Mouse (Mus musculus): ENCODE results near the gene Pdzd2. TPM values are rescaled to one million over a fixed set of nuclear protein-coding genes. Genes with fewer than 3 reads are reported as not detected.
A peak's percentile ranks its signal among the peaks of the same experiment; 100 is the strongest.

Pdzd2 gene
- polyA plus RNA-seq, 1 experiment from 2014 or later: 33.2 TPM

- H3K9ac ChIP-seq (ENCODE audit: low read length): no peak overlapping the region
- WGBS: 85% methylated on average over 3 of the region's 3 CpGs
- H3K4me2 ChIP-seq (ENCODE audit: low read depth, low read length): no peak overlapping the region
- H3K4me3 ChIP-seq (ENCODE audit: low read length): no peak overlapping the region
- peaks cover 8% of the 10 kb centered on the region for H3K4me1 ChIP-seq (replicated peaks; ENCODE audit: control insufficient read depth, insufficient read depth, low read length)
- ATAC-seq (ENCODE audit: low read depth): no peak
- no peaks in the 10 kb centered on the region for H3K9me3 ChIP-seq (ENCODE audit: control insufficient read depth, low read length)
- H3K36me3 ChIP-seq (ENCODE audit: control insufficient read depth, insufficient read depth, low read length): no peaks in the 10 kb centered on the region; the same call in 1 of the 2 replicates
- no peak overlapping the region for H3K27ac ChIP-seq (ENCODE audit: low read length)
- H3K27me3 ChIP-seq (ENCODE audit: control insufficient read depth, insufficient read depth, low read depth, low read length): no peaks in the 10 kb centered on the region
Observed at GRCm38 (mm10) chr15:12330389-12330788, 409.3 kb downstream of the Pdzd2 start.

- H3K4me3 ChIP-seq (ENCODE audit: low read length): no peak overlapping the region
- H3K4me1 ChIP-seq (replicated peaks; ENCODE audit: control insufficient read depth, insufficient read depth, low read length): peaks cover 12% of the 10 kb centered on the region
- no peaks in the 10 kb centered on the region for H3K9me3 ChIP-seq (ENCODE audit: control insufficient read depth, low read length)
- H3K36me3 ChIP-seq (ENCODE audit: control insufficient read depth, insufficient read depth, low read length): no peaks in the 10 kb centered on the region; the same call in 1 of the 2 replicates
- ATAC-seq (ENCODE audit: low read depth): no peak
- no peak overlapping the region for H3K9ac ChIP-seq (ENCODE audit: low read length)
- no peak overlapping the region for H3K27ac ChIP-seq (ENCODE audit: low read length)
- 88% methylated on average over 1 of the region's 1 CpGs for WGBS
- no peaks in the 10 kb centered on the region; the same call in 1 of the 2 replicates for H3K27me3 ChIP-seq (ENCODE audit: control insufficient read depth, insufficient read depth, low read depth, low read length)
- H3K4me2 ChIP-seq (ENCODE audit: low read depth, low read length): no peak overlapping the region
Observed at GRCm38 (mm10) chr15:12324326-12324725, 415.4 kb downstream of the Pdzd2 start.

- H3K27ac ChIP-seq (ENCODE audit: low read length): no peak overlapping the region; the same call in 1 of the 2 replicates
- H3K4me2 ChIP-seq (ENCODE audit: low read depth, low read length): peak overlapping the region; percentile 80
- no peaks in the 10 kb centered on the region; the same call in 1 of the 2 replicates for H3K27me3 ChIP-seq (ENCODE audit: control insufficient read depth, insufficient read depth, low read depth, low read length)
- no peaks in the 10 kb centered on the region; the same call in 1 of the 2 replicates for H3K36me3 ChIP-seq (ENCODE audit: control insufficient read depth, insufficient read depth, low read length)
- WGBS: 9% methylated on average over 9 of the region's 9 CpGs
- ATAC-seq (ENCODE audit: low read depth): no peak
- peak overlapping the region; percentile 99 for H3K4me3 ChIP-seq (ENCODE audit: low read length)
- peak overlapping the region; percentile 98 for H3K9ac ChIP-seq (ENCODE audit: low read length)
- H3K9me3 ChIP-seq (ENCODE audit: control insufficient read depth, low read length): no peaks in the 10 kb centered on the region
- peaks cover 12% of the 10 kb centered on the region for H3K4me1 ChIP-seq (replicated peaks; ENCODE audit: control insufficient read depth, insufficient read depth, low read length)
Observed at GRCm38 (mm10) chr15:12322676-12323402, 416.9 kb downstream of the Pdzd2 start.

GRCm38 (mm10) chr15:12321788-12322621, 417.7 kb downstream of the Pdzd2 start, which contains the start of gene 1810049J17Rik:
TSS of gene 1810049J17Rik (minus strand) at chr15:12321899.
- no peaks in the 10 kb centered on the region; the same call in 1 of the 2 replicates for H3K36me3 ChIP-seq (ENCODE audit: control insufficient read depth, insufficient read depth, low read length)
- ATAC-seq (ENCODE audit: low read depth): peak; percentile 36
- peak within 1 kb of the TSS; percentile 98 for H3K9ac ChIP-seq (ENCODE audit: low read length)
- H3K27ac ChIP-seq (ENCODE audit: low read length): peak within 1 kb of the TSS; percentile 93
- under 1% methylated on average over 63 of the region's 70 CpGs for WGBS
- H3K4me1 ChIP-seq (replicated peaks; ENCODE audit: control insufficient read depth, insufficient read depth, low read length): peaks cover 12% of the 10 kb centered on the region
- H3K27me3 ChIP-seq (ENCODE audit: control insufficient read depth, insufficient read depth, low read depth, low read length): no peaks in the 10 kb centered on the region; the same call in 1 of the 2 replicates
- H3K4me3 ChIP-seq (ENCODE audit: low read length): peak within 1 kb of the TSS; percentile 99
- peak within 1 kb of the TSS; percentile 80 for H3K4me2 ChIP-seq (ENCODE audit: low read depth, low read length)
- no peaks in the 10 kb centered on the region for H3K9me3 ChIP-seq (ENCODE audit: control insufficient read depth, low read length)

GRCm38 (mm10) chr15:12321091-12321787, 418.5 kb downstream of the Pdzd2 start, which contains the start of gene Golph3:
TSS of gene Golph3 (plus strand) at chr15:12321450.
- Histone ChIP-seq H3K4me3 (ENCODE audit: low read length) (peak within 1 kb of the TSS; percentile 99), H3K9me3 (ENCODE audit: control insufficient read depth, low read length) (no peaks in the 10 kb centered on the region), H3K9ac (ENCODE audit: low read length) (peak within 1 kb of the TSS; percentile 98), H3K4me1 (replicated peaks; ENCODE audit: control insufficient read depth, insufficient read depth, low read length) (peaks cover 12% of the 10 kb centered on the region), H3K27ac (ENCODE audit: low read length) (peak within 1 kb of the TSS; percentile 93), H3K27me3 (ENCODE audit: control insufficient read depth, insufficient read depth, low read depth, low read length) (no peaks in the 10 kb centered on the region; the same call in 1 of the 2 replicates), H3K4me2 (ENCODE audit: low read depth, low read length) (peak within 1 kb of the TSS; percentile 80), H3K36me3 (ENCODE audit: control insufficient read depth, insufficient read depth, low read length) (no peaks in the 10 kb centered on the region; the same call in 1 of the 2 replicates)
- under 1% methylated on average over 68 of the region's 74 CpGs for WGBS
- peak; percentile 94 for ATAC-seq (ENCODE audit: low read depth)

GRCm38 (mm10) chr15:12320441-12321090, 419.2 kb downstream of the Pdzd2 start:
- Histone ChIP-seq H3K27ac (ENCODE audit: low read length) (peak overlapping the region; percentile 93), H3K36me3 (ENCODE audit: control insufficient read depth, insufficient read depth, low read length) (no peaks in the 10 kb centered on the region; the same call in 1 of the 2 replicates), H3K4me1 (replicated peaks; ENCODE audit: control insufficient read depth, insufficient read depth, low read length) (peaks cover 10% of the 10 kb centered on the region), H3K9me3 (ENCODE audit: control insufficient read depth, low read length) (no peaks in the 10 kb centered on the region), H3K9ac (ENCODE audit: low read length) (peak overlapping the region; percentile 98), H3K27me3 (ENCODE audit: control insufficient read depth, insufficient read depth, low read depth, low read length) (no peaks in the 10 kb centered on the region; the same call in 1 of the 2 replicates), H3K4me3 (ENCODE audit: low read length) (peak overlapping the region; percentile 99), H3K4me2 (ENCODE audit: low read depth, low read length) (peak overlapping the region; percentile 61)
- WGBS: 2% methylated on average over 22 of the region's 22 CpGs
- ATAC-seq (ENCODE audit: low read depth): no peak; the same call in 1 of the 2 replicates

GRCm38 (mm10) chr15:12319889-12320288, 419.8 kb downstream of the Pdzd2 start:
- Histone ChIP-seq H3K4me3 (ENCODE audit: low read length) (no peak overlapping the region), H3K27ac (ENCODE audit: low read length) (no peak overlapping the region), H3K9ac (ENCODE audit: low read length) (no peak overlapping the region), H3K4me2 (ENCODE audit: low read depth, low read length) (peak overlapping the region; percentile 61), H3K9me3 (ENCODE audit: control insufficient read depth, low read length) (no peaks in the 10 kb centered on the region), H3K27me3 (ENCODE audit: control insufficient read depth, insufficient read depth, low read depth, low read length) (no peaks in the 10 kb centered on the region; the same call in 1 of the 2 replicates), H3K36me3 (ENCODE audit: control insufficient read depth, insufficient read depth, low read length) (no peaks in the 10 kb centered on the region), H3K4me1 (replicated peaks; ENCODE audit: control insufficient read depth, insufficient read depth, low read length) (peaks cover 10% of the 10 kb centered on the region)
- 46% methylated on average over 5 of the region's 5 CpGs for WGBS
- ATAC-seq (ENCODE audit: low read depth): no peak

GRCm38 (mm10) chr15:12318451-12318850, 421.3 kb downstream of the Pdzd2 start:
- H3K27me3 ChIP-seq (ENCODE audit: control insufficient read depth, insufficient read depth, low read depth, low read length): no peaks in the 10 kb centered on the region; the same call in 1 of the 2 replicates
- no peak overlapping the region for H3K9ac ChIP-seq (ENCODE audit: low read length)
- H3K4me3 ChIP-seq (ENCODE audit: low read length): no peak overlapping the region
- H3K4me1 ChIP-seq (replicated peaks; ENCODE audit: control insufficient read depth, insufficient read depth, low read length): peaks cover 3% of the 10 kb centered on the region
- no peak for ATAC-seq (ENCODE audit: low read depth)
- no peaks in the 10 kb centered on the region for H3K36me3 ChIP-seq (ENCODE audit: control insufficient read depth, insufficient read depth, low read length)
- no peaks in the 10 kb centered on the region for H3K9me3 ChIP-seq (ENCODE audit: control insufficient read depth, low read length)
- H3K4me2 ChIP-seq (ENCODE audit: low read depth, low read length): no peak overlapping the region
- H3K27ac ChIP-seq (ENCODE audit: low read length): no peak overlapping the region
- 83% methylated on average over 8 of the region's 8 CpGs for WGBS

Measured in lung, embryonic 16.5 days (tissue).